Mouse (Mus musculus): ENCODE measurements around the gene Svs6.
"Not testable (repeated sequence)": the region's sequence is repeated elsewhere in the genome, so short reads cannot be mapped to it uniquely, and the experiment has no call there.

Gene Svs6

GRCm38 (mm10) chr2:164316451-164316850 lies at the start of gene Svs6:
TSS of gene Svs6 (plus strand) at chr2:164316751.
- not testable (repeated sequence) for DNase-seq (ENCODE audit: low spot score in 2 of 2)

GRCm38 (mm10) chr2:164278359-164278758 lies 38.2 kb upstream of the Svs6 start, which contains the start of gene Svs4:
TSS of gene Svs4 (minus strand) at chr2:164278459.
- DNase-seq (ENCODE audit: low spot score in 2 of 2), result no peak

GRCm38 (mm10) chr2:164288968-164289367 lies 27.6 kb upstream of the Svs6 start, which contains the start of gene Svs3a:
TSS of gene Svs3a (plus strand) at chr2:164289268.
- DNase-seq (ENCODE audit: low spot score in 2 of 2), result not testable (repeated sequence)

- DNase-seq (ENCODE audit: low spot score in 2 of 2), result no peak
Observed at GRCm38 (mm10) chr2:164312599-164312998, 4.0 kb upstream of the Svs6 start.

- not testable (repeated sequence) for DNase-seq (ENCODE audit: low spot score in 2 of 2)
Observed at GRCm38 (mm10) chr2:164315460-164315859, 1.1 kb upstream of the Svs6 start.

- DNase-seq (ENCODE audit: low spot score in 2 of 2), result no peak
Observed at GRCm38 (mm10) chr2:164320983-164321382, 4.4 kb downstream of the Svs6 start.

- not testable (repeated sequence) for DNase-seq (ENCODE audit: low spot score in 2 of 2)
Observed at GRCm38 (mm10) chr2:164332440-164332839, 15.9 kb downstream of the Svs6 start, which contains the start of gene Svs5. TSS of gene Svs5 (plus strand) at chr2:164332740.

GRCm38 (mm10) chr2:164343732-164344131 lies 27.2 kb downstream of the Svs6 start:
- DNase-seq (ENCODE audit: low spot score in 2 of 2), result not testable (repeated sequence)

- DNase-seq (ENCODE audit: low spot score in 2 of 2), result not testable (repeated sequence)
Observed at GRCm38 (mm10) chr2:164347697-164348096, 31.1 kb downstream of the Svs6 start.

- DNase-seq (ENCODE audit: low spot score in 2 of 2), result peak in 1 of 2 experiments; percentile 28
Observed at GRCm38 (mm10) chr2:164348980-164349379, 32.4 kb downstream of the Svs6 start.

- DNase-seq (ENCODE audit: low spot score in 2 of 2), result no peak
Observed at GRCm38 (mm10) chr2:164352697-164353096, 36.1 kb downstream of the Svs6 start.

GRCm38 (mm10) chr2:164353356-164353755 lies 36.8 kb downstream of the Svs6 start:
- DNase-seq (ENCODE audit: low spot score in 2 of 2), result no peak

GRCm38 (mm10) chr2:164356177-164356967 lies 39.8 kb downstream of the Svs6 start:
- DNase-seq (ENCODE audit: low spot score in 2 of 2), result no peak

- no peak for DNase-seq (ENCODE audit: low spot score in 2 of 2)
Observed at GRCm38 (mm10) chr2:164358373-164358772, 41.8 kb downstream of the Svs6 start.

GRCm38 (mm10) chr2:164359031-164359430 lies 42.5 kb downstream of the Svs6 start:
- DNase-seq (ENCODE audit: low spot score in 2 of 2), result no peak

GRCm38 (mm10) chr2:164359668-164360067 lies 43.1 kb downstream of the Svs6 start:
- no peak for DNase-seq (ENCODE audit: low spot score in 2 of 2)

- no peak for DNase-seq (ENCODE audit: low spot score in 2 of 2)
Observed at GRCm38 (mm10) chr2:164360974-164361657, 44.6 kb downstream of the Svs6 start.

GRCm38 (mm10) chr2:164366947-164367346 lies 50.4 kb downstream of the Svs6 start:
- DNase-seq (ENCODE audit: low spot score in 2 of 2), result no peak

Data from spleen, postnatal 14 days (tissue).